Mouse (Mus musculus) brain, adult 2 months (tissue): Measurements from ENCODE around the gene Glod4.
A peak's percentile ranks its signal among the peaks of the same experiment; 100 is the strongest.
"Not testable (repeated sequence)": the region's sequence is repeated elsewhere in the genome, so short reads cannot be mapped to it uniquely, and the experiment has no call there.

Experiments used
- DNase-seq: peaks from one replicate; pipeline ENCODE4 v3.0.0; 2011; ENCODE audit warnings: low read depth, low spot score

Glod4 gene

DNA sequence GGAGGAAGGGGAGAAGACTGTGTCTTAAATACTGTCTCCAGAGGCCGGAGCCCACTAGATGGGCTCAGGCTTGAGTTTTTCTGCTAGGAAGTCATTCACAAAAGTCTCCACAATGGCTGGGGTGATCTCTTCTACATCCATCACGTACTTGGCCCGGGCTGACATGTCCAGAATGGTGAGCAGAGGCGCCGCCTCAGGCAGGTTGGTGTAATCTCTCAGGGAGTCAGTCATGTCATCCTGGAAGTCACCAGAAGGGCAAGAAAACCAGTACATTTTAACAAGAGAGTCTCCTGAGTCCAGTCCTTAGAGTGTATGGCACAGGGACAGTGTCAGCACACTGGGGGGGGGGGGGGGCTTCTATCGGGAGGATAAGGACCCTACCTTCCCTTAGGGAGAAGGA lies 15.0 kb upstream of the Glod4 start:
- no peak for DNase-seq

DNA sequence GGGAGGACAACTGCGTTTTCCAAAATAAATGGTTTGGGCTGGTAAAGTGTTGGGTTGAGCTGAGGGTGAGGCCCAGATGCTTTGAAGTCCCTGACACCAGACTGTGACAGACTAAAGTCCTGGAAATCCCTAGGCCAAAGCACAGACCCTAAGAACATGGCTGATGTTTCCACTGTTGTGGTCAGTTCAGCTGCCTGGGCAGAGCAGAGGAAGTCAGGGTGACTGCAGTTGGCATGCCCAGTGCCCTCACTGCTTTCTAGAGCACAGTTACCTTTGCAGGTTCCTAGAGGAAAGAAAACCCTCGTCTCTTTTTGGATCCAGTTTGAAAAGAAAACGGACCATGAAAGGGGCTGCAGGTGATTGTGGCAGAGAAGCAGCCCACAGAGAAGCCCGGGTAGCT lies 13.9 kb upstream of the Glod4 start:
- no peak for DNase-seq

DNA sequence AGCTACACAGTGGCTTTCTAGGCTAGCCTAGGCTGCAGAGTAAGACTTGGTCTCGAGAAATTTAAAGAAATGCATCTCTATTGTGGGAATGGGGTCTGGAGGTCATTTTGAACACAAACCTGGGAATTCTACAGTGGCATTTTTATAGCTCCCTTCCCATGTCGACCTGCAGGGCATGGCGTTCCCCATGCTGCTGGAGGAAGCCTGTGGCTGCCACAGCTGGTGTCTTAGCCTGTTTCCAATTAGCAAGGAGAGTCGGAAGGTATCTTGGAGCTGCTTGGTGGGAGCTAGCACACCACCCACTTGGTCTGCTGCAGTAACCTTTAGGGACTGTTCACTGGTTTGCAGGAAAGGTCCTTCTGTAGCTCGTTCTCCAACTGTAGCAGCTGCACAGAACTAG lies 12.6 kb upstream of the Glod4 start:
- DNase-seq: no peak

DNA sequence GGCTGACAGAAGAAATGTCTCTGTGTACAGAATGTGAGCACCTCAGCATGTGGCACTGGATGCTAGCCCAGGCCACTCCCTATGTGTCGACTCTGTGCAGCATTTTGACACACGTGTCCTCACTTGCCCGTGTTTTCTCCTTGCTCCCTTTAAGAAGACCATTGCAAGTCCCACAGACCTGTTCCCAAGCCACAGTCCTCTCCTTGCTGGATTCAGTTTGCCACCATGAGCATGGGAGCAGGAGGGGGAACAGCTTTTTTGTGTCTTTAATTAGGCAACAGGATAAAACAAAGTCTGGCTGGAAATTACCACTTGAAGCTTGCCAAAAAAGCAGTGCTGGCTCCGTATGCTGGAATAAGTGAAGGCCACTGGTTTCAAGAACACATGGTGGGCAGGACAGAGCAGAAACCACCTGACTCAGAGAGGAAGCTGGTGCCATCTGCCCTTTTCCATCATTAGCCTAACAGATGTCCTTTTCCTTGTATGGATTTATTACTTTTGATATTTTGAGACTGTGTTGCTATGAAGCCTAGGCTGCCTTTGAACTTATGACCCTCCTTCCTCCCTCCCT lies 12.0 kb upstream of the Glod4 start:
- DNase-seq: peak; percentile 96

DNA sequence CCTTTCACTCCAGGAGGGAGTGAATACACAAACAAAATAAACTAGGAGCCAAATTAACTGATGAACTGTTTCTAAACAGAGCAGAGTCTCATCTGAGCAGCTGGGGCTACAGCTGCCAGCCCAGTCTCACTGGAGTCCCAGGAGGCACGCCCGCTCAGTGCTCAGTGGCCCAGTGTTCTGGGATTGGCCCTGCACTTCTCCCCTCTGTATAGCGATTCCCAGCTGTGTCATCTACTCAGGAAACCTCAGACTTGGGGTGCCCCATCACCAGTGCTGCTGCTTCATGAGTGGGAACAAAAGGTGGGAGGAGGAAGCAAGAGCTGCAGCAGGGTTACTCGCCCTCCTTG lies 10.4 kb upstream of the Glod4 start:
- DNase-seq: no peak

DNA sequence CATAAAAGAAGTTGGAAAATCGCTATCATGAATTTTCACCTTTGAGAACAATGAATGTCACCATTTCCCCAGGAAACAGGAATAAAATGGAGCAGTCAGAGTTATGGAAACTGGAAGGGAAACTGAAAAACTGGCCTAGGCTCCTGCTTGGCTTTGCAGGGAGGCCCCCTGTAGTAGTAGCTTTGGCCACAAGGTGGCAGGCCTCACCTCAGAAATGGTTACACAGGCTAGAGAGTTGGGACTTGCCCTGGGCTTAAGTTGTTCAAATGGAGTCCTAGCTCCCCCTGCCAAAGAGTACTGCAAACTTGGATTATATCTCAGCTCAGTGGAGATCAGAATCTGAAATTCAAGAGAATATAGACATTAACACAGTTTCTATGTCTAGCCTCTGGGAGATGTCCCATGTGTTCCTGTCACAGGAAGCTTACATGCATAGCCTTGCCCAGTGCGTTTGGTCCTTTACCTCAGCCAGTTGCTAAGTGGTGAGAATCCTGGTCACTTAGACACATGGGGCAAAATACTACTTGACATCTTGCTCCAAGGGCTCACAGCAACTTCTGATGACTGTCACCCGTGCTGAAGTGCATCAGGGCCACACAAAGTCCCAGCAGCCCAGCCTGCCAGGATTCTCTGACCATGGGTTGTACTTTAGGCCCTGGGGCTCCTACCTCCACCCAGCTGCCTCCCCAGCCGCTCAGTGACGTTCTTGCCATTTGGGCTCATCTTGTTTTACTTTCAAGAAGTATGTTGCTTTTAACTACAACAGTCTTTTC lies 9.8 kb upstream of the Glod4 start:
- peak; percentile 89 for DNase-seq

DNA sequence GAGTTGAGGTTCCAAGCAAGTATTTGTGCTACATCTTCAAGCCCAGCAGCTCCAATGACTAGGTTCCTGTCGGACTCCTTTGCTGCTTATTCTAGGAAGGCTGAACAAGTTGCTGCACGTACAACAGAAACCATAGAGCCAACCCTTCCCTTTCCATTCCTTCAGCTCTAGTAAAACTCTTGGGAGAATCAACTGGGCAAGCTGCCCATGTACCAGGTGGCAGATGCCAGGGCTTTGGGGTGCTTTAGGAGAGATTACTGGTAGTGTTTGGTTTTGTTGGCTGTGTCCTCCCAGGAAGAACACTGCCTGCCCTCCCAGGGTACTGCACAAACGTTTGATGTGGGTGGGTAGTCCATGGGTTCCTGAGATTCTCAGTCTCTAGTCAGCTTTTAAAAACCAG lies 8.5 kb upstream of the Glod4 start:
- peak; percentile 67 for DNase-seq

DNA sequence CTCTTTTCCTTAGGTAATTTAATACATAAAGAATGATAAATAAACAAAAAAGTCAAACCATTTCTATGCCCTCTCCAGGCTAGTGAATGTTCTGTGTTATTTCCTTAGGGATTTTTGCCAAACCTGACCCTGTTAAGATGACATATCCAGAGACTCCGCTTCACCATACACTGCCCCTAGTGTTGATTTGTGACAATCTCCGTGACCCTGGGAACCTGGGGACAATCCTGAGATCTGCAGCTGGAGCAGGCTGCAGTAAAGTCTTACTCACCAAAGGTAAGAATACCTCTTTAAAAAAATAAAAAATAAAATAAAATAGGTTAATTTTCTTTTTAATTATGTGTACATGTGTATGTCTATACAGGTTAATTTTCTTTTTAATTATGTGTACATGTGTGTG lies 3.7 kb upstream of the Glod4 start:
- no peak for DNase-seq

DNA sequence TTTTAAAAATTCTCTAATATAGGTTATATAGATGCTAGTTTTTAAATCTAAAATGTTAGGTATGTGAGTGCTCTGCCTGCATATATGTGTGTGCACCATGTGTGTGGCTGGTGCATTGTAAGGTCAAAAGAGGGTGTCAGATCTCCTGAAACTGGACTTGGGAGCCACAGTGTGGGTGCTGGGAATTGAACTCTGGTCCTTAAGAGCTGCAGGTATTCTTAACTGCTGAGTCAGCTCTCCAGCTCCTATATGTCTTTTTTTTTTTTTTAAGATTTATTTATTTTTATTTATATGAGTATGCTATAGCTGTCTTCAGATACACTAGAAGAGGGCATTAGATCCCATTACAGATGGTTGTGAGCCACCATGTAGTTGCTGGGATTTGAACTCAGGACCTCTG lies 2.9 kb upstream of the Glod4 start:
- no peak for DNase-seq

DNA sequence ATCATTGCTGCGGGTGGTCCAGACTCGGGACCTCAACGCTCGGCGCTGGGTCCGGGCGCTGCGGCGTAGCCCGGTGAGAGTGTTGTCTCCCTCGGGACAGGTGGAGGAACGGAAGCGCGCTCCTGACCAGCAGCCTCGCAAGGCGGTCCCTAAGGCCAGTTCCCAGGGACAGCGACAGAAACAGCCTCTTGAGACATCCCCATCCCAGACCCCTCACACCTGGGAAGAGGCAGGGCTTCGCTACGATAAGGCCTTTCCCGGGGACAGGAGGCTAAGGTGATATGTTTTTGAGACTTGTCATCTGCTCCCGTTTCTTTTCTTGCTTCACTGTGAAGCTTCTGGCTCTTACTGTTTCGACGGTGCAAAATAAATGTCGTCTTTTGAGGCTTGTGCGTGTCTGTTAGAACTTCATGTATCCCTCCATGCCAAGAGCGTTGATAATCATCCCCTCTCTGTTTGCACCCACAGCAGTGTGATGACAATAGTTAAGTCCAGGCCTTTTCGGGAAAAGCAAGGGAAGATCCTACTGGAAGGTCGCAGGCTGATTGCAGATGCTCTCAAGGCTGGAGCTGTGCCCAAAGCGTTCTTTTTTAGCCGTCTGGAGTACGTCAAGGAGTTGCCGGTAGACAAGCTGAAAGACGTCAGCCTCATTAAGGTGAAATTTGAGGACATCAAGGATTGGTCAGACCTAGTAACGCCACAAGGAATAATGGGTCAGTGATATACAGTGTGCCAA lies 454 bp upstream of the Glod4 start:
- peak; percentile 42 for DNase-seq

DNA sequence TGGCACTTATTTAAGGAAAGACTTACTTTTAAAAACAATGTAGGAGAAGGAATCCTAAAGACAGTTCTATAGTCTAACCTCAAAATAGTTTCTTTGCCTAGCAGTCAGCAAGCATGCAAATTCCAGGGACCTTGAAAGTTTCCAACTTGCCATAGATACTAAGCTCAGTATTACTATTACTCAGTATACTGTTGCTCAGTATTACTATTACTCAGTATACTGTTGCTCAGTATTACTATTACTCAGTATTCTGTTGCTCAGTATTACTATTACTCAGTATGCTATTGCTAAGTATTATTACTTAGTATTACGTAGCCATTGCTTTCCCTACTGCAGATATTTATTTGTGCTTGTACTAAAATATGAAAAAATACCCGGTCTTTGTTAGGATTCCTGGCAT lies 3.8 kb downstream of the Glod4 start:
- DNase-seq: no peak

DNA sequence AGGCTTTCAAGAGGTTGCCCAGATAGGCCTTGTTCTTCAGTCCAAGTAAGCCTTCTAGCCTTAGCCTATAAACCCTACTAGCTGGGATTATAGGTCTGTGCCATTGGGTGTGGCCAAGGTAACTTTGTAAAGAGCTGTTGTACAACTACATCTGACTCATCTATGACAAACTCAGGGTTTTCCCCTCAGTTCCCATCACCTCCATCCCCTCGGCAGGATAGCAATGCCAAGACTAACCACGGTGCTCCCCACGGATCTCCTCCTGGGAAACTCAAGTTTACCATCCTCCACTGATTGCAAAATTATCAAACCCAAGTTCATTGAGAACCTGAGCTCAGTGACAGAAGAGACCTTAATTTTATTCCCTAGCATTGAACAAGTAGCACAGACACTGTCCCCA lies 7.4 kb downstream of the Glod4 start:
- DNase-seq: no peak

DNA sequence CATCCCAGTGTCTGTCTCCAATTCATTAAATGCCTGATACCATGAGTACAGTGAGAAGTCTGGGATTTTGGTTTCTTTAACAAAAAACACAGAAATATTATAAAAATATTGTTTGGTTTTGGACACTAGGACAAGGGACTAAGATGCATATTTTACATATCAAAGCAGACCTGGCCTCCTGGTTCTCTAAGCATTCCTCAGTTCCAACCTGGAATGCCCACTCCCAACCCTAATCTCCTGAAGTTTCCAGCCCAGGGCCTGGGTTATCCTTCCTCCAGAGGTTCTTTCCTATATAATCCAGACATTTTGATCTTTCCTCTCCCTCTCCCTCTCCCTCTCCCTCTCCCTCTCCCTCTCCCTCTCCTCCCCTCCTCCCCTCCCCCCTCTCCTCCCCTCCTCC lies 18.5 kb downstream of the Glod4 start:
- no peak for DNase-seq

DNA sequence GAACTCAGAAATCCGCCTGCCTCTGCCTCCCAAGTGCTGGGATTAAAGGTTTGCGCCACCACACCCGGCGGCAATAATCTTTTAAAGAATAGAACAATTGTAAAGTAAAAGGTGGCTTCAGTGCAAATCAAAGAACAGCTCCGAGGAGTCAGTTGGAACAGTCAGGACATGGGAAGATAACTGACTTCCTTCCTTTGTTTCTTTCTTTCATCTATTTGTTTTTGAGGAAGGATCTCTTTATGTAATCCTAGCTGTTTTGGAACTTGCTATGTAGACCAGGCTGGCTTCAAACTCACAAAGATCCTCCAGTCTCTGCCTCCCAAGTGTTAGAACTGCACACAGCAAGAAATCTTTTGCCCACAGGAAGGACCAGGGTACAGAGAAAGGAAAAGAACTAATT lies 18.9 kb downstream of the Glod4 start:
- DNase-seq: no peak

DNA sequence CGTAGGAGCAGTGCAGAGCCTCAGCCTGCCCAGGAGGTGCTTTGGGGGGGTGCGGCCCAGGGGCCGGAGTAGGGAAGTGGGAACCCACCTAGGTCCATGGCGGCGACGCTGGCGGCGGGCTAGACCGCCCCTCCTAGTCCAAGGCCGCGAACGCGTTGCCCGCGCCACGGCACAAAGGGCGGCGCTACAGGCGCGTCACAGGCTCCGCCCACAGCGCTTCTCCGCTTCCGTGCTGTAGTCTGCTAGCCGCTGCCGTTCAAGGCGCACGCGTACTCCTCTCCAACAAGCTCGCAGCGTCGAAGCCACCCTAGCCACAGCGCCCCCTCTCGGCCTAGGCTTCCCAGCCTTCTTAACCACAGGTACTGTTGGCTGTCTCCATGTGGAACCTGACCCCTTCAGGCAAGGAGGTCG lies 26.1 kb downstream of the Glod4 start, which contains the start of the genes Dbil5 and Gemin4:
TSS of gene Dbil5 (plus strand) at position 219 of the 411 bp plus-strand sequence.
TSS of gene Gemin4 (minus strand) at position 275 of the 411 bp plus-strand sequence.
- peak; percentile 99 for DNase-seq

DNA sequence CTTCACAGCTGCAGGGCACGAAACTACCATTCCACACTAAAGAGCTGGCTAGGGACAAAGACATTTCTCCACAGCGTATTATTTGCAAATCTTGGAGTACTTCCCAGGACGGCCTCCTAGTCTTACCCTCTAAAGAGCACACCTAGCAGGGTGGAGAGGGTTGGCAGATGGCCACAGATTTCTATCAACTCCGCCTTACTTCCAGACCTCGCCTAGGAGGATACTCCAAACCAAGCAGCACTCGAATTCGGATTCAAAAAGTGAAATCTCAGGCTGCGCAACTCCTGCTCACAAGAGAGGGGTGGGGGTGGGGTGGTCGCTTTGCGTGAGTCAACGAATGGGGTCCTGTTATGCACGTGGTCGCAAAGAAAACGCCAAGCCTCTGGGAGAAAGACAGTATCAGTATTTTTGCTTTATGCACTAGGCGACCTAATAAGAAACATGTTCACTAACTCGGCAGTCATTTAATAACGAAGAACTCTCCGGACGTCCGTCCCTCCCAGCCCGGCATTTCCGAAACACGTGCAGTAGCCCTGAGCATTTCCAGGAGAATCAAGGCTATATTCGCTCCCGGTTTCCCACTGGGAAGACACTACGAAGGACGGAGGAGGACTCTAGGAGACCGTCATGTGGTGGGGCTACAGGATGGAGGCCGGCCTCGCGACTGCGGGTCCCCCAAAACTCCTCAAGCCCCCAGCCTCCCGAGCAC lies 26.7 kb downstream of the Glod4 start:
- DNase-seq: peak; percentile 65

DNA sequence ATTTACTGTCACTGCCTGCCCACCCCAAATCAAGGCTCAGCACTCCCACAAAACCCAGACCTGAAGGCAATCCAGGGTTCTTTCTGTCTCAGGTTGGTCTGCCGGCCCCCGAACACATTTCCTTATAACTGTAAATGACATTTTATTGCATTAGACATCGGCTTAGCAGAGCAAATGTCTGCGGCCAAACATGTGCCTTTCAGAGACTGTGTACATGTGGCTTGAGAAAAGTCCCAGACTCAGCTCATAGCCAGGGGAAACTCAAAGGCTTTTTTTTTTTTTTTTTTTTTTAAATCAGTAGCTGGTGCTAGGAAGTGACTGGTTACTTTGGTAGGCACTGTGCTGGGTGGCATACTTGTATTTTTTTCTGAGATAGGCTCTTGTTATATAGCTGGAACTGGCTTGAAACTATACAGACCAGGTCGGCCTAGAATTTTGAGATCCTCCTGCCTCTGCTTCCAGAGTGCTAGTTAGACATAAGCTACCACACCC lies 27.4 kb downstream of the Glod4 start:
- no peak for DNase-seq

DNA sequence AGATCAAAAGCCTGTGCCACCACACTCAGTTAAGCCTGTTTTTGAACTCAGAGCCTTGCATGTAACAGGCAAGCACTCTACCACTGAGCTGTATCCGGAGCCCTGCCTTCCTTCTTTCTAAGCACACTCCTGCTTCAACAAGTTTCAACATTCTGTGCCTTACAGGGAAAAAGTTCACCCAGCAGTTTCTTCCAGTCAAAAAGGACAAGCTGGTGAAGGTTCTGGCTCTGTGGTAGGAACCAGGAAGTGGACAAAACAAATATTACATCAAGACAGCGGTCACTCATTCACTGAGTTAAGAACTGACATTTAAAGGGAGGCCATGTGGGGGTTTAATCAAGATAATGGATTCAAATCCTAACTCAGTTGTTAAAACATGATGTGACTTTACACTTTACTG lies 28.5 kb downstream of the Glod4 start:
- no peak for DNase-seq

DNA sequence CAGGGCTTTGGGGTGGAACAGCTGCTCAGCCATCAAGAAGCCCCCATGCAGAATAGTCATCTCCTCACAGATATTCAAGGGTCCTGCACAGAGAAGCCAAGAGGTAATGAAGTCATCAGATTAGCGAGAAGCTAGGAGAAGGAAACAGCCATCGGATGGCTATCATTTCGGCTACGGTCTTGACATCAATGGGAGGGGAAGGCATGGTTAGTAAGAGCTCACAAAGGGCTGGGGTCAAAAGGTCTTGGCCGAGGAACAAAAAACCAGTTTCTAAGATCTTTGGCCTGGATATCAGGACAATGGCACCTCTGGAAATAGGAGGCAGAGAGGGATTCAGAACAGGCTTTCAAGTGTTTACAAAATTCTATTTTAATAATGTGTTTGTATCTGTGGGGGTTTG lies 29.7 kb downstream of the Glod4 start:
- DNase-seq: no peak

DNA sequence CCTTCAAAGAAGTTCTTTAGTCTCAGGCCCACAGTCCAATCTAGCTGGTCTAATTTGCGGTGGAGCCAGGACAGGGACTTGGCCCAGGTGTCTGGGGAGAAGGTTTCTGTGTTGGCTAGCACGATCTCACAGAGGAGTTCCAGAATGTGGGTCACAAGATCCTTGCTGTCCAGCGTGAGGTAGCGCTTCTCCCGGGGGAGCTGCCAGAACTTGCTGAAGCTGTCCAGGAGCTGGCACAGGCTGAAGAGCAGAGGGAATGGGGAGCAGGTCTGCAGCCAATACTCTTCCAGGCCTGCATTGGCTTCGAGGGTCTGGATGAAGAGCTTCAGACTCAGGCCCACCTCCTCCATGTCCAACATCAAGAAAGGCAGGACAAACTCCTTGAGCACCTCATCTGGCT lies 31.9 kb downstream of the Glod4 start:
- not testable (repeated sequence) for DNase-seq

DNA sequence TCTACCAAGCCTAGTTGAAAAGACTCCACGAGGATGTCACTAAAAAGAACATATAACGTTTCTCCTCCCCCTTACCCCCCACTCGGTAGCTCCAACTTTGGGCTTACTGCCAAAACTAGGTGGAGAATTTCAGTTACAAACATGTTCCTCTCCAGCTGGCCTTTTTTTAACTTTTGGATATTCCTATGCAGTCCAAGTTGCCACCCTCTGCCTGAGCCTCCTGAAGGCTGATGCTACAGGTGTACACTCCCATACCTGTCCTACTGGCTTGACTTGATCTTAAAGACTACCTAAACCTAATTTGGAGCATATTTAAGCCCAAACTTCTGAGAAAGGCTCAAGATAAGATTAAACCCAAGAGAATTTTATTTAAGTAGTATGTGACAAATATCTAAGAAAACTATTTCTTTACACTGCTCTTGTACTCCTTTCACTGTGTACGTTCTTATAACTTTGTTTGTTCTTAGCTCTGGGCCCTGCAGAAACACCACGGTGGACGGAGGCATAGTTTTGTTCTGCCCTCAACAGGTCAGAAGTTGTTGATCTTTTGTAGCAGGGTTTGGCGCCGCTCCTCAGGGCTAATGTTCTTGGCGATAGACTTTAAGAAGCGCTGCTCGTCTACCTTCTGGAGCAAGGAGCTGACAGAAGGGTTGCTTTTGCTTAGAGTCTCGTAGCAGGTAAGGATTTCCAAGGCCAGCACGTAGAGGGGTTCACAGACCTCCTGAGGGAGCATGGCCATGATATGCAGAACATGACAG lies 33.1 kb downstream of the Glod4 start:
- DNase-seq: peak; percentile 41
